17 mouse cellular contexts compared by ENCODE assay signal in genomic region chr1:139291593-139291992, GRCm38 (mm10).
DNase-seq lines count a peak whose midpoint lies in the region; ATAC-seq lines count a peak whose summit lies in the region.
"Had no signal": no experiment of that assay in that cellular context is flagged by ENCODE, and none has a peak within 500 bp of the region (broad histone marks: within the 10 kb centered on the region; RNA-seq: fewer than 3 reads in every experiment).

No protein-coding gene starts in this region.

- DNase-seq in hindbrain, embryonic 10.5 days (ENCODE audit: low spot score): peak; percentile 28
- peak; percentile 50 for DNase-seq in embryo, embryonic 10.5 days (ENCODE audit: low spot score)
- DNase-seq in midbrain, embryonic 11.5 days (ENCODE audit: low spot score, missing footprints): no peak
- no peak for DNase-seq in layer of hippocampus, postnatal 36 days
- DNase-seq in heart, adult 9 months (ENCODE audit: low spot score in 2 of 2): no peak
- DNase-seq: cerebellum, adult 18-20 months; kidney, adult 2 months; kidney, postnatal 10 days; thymus, postnatal 25 days had no signal

- no peaks in the 10 kb centered on the region for H3K36me3 ChIP-seq in hindbrain, embryonic 10.5 days
- no peaks in the 10 kb centered on the region for H3K36me3 ChIP-seq in hindbrain, embryonic 16.5 days (ENCODE audit: control insufficient read depth, insufficient read depth, low read length)
- H3K36me3 ChIP-seq in midbrain, embryonic 11.5 days (ENCODE audit: control insufficient read depth, insufficient read depth, low read length): no peaks in the 10 kb centered on the region
- H3K36me3 ChIP-seq in neural tube, embryonic 13.5 days: no peaks in the 10 kb centered on the region
- H3K36me3 ChIP-seq in intestine, embryonic 16.5 days (ENCODE audit: control insufficient read depth, insufficient read depth, low read length): no peaks in the 10 kb centered on the region
- H3K36me3 ChIP-seq: embryonic facial prominence, embryonic 13.5 days; heart, embryonic 12.5 days; limb, embryonic 15.5 days; liver, embryonic 15.5 days had no signal

- peaks cover 11% of the 10 kb centered on the region for H3K4me1 ChIP-seq in hindbrain, embryonic 10.5 days (replicated peaks)
- no peaks in the 10 kb centered on the region for H3K4me1 ChIP-seq in hindbrain, embryonic 16.5 days (ENCODE audit: control insufficient read depth, insufficient read depth, low read depth, low read length)
- peaks cover 2% of the 10 kb centered on the region; the same call in 1 of the 2 replicates for H3K4me1 ChIP-seq in midbrain, embryonic 11.5 days (ENCODE audit: control insufficient read depth, insufficient read depth, low read length)
- H3K4me1 ChIP-seq in neural tube, embryonic 13.5 days (replicated peaks): peaks cover 8% of the 10 kb centered on the region; the same call in 1 of the 2 replicates
- no peaks in the 10 kb centered on the region for H3K4me1 ChIP-seq in intestine, embryonic 16.5 days (ENCODE audit: control insufficient read depth, insufficient read depth, low read length)
- H3K4me1 ChIP-seq: embryonic facial prominence, embryonic 13.5 days; heart, embryonic 12.5 days; limb, embryonic 15.5 days; liver, embryonic 15.5 days had no signal

- H3K4me2 ChIP-seq in hindbrain, embryonic 16.5 days (ENCODE audit: low read length): no peak overlapping the region
- H3K4me2 ChIP-seq in midbrain, embryonic 11.5 days: no peak overlapping the region
- H3K4me2 ChIP-seq in neural tube, embryonic 13.5 days: no peak overlapping the region
- H3K4me2 ChIP-seq in intestine, embryonic 16.5 days (ENCODE audit: low read depth, low read length): no peak overlapping the region
- H3K4me2 ChIP-seq: embryonic facial prominence, embryonic 13.5 days; heart, embryonic 12.5 days; limb, embryonic 15.5 days; liver, embryonic 15.5 days had no signal

- WGBS in hindbrain, embryonic 10.5 days: 30% methylated on average over 1 of the region's 1 CpGs
- WGBS in hindbrain, embryonic 16.5 days: 14% methylated on average over 1 of the region's 1 CpGs
- 21% methylated on average over 1 of the region's 1 CpGs for WGBS in midbrain, embryonic 11.5 days
- 9% methylated on average over 1 of the region's 1 CpGs for WGBS in neural tube, embryonic 13.5 days
- WGBS in intestine, embryonic 16.5 days: 55% methylated on average over 1 of the region's 1 CpGs

- H3K9me3 ChIP-seq in hindbrain, embryonic 10.5 days: 0 out of 2 replicates have a peak, but pooled peaks cover 2% of the 10 kb centered on the region
- no peaks in the 10 kb centered on the region for H3K9me3 ChIP-seq in hindbrain, embryonic 16.5 days (ENCODE audit: control insufficient read depth, low read length)
- no peaks in the 10 kb centered on the region for H3K9me3 ChIP-seq in midbrain, embryonic 11.5 days (ENCODE audit: control insufficient read depth, low read length)
- no peaks in the 10 kb centered on the region for H3K9me3 ChIP-seq in neural tube, embryonic 13.5 days
- no peaks in the 10 kb centered on the region for H3K9me3 ChIP-seq in intestine, embryonic 16.5 days (ENCODE audit: control insufficient read depth, low read length)
- H3K9me3 ChIP-seq: embryonic facial prominence, embryonic 13.5 days; heart, embryonic 12.5 days; limb, embryonic 15.5 days; liver, embryonic 15.5 days had no signal

- ATAC-seq in hindbrain, embryonic 16.5 days: no peak
- ATAC-seq in midbrain, embryonic 11.5 days (ENCODE audit: low FRiP score): peak; percentile 84
- peak; percentile 63; the same call in 1 of the 2 replicates for ATAC-seq in neural tube, embryonic 13.5 days (ENCODE audit: low read depth)
- ATAC-seq in intestine, embryonic 16.5 days: no peak

- H3K9ac ChIP-seq in hindbrain, embryonic 16.5 days (ENCODE audit: low read depth, low read length): no peak overlapping the region
- H3K9ac ChIP-seq in midbrain, embryonic 11.5 days (ENCODE audit: low read length): no peak overlapping the region
- H3K9ac ChIP-seq in neural tube, embryonic 13.5 days: no peak overlapping the region
- H3K9ac ChIP-seq in intestine, embryonic 16.5 days (ENCODE audit: low read depth, low read length): no peak overlapping the region
- H3K9ac ChIP-seq: embryonic facial prominence, embryonic 13.5 days; heart, embryonic 12.5 days; limb, embryonic 15.5 days; liver, embryonic 15.5 days had no signal

- H3K4me3 ChIP-seq in hindbrain, embryonic 10.5 days: no peak overlapping the region
- no peak overlapping the region for H3K4me3 ChIP-seq in hindbrain, embryonic 16.5 days (ENCODE audit: low read length)
- H3K4me3 ChIP-seq in midbrain, embryonic 11.5 days (ENCODE audit: low read depth, low read length): no peak overlapping the region
- no peak overlapping the region for H3K4me3 ChIP-seq in neural tube, embryonic 13.5 days
- H3K4me3 ChIP-seq in intestine, embryonic 16.5 days (ENCODE audit: low read length): no peak overlapping the region
- H3K4me3 ChIP-seq: embryonic facial prominence, embryonic 13.5 days; heart, embryonic 12.5 days; limb, embryonic 15.5 days; liver, embryonic 15.5 days had no signal

- peak overlapping the region; percentile 29; the same call in 1 of the 2 replicates for H3K27ac ChIP-seq in hindbrain, embryonic 10.5 days
- no peak overlapping the region for H3K27ac ChIP-seq in hindbrain, embryonic 16.5 days (ENCODE audit: low read depth, low read length)
- H3K27ac ChIP-seq in midbrain, embryonic 11.5 days (ENCODE audit: low read depth, low read length): no peak overlapping the region
- H3K27ac ChIP-seq in neural tube, embryonic 13.5 days (replicated peaks): no peak overlapping the region
- no peak overlapping the region for H3K27ac ChIP-seq in intestine, embryonic 16.5 days (ENCODE audit: low read length)
- H3K27ac ChIP-seq: embryonic facial prominence, embryonic 13.5 days; limb, embryonic 15.5 days; liver, embryonic 15.5 days; macrophage had no signal

- H3K27me3 ChIP-seq in hindbrain, embryonic 10.5 days (ENCODE audit: insufficient read depth, poor library complexity, severe bottlenecking): no peaks in the 10 kb centered on the region
- no peaks in the 10 kb centered on the region for H3K27me3 ChIP-seq in hindbrain, embryonic 16.5 days (replicated peaks; ENCODE audit: control insufficient read depth, insufficient read depth, low read length)
- H3K27me3 ChIP-seq in midbrain, embryonic 11.5 days (ENCODE audit: control insufficient read depth, insufficient read depth, low read length): no peaks in the 10 kb centered on the region
- no peaks in the 10 kb centered on the region for H3K27me3 ChIP-seq in neural tube, embryonic 13.5 days
- no peaks in the 10 kb centered on the region for H3K27me3 ChIP-seq in intestine, embryonic 16.5 days (replicated peaks; ENCODE audit: control insufficient read depth, insufficient read depth, low read length)
- H3K27me3 ChIP-seq: embryonic facial prominence, embryonic 13.5 days; heart, embryonic 12.5 days; limb, embryonic 15.5 days; liver, embryonic 15.5 days had no signal

Comparison
In these comparisons a context has a peak if more than half of its experiments do, and no peak if none do; other contexts are left out.
1. DNase-seq: peak in hindbrain, embryonic 10.5 days (single experiment) and embryo, embryonic 10.5 days (single experiment); none in midbrain, embryonic 11.5 days (single experiment), layer of hippocampus, postnatal 36 days (0 of 2) and heart, adult 9 months (0 of 2).
2. ATAC-seq: peak in midbrain, embryonic 11.5 days (single experiment) and neural tube, embryonic 13.5 days (single experiment); none in hindbrain, embryonic 16.5 days (single experiment) and intestine, embryonic 16.5 days (single experiment).